Mouse (Mus musculus) lung, postnatal 0 days (tissue): ENCODE measurements around the gene Plekhh2.

Experiments used
- CTCF ChIP-seq: IDR thresholded peaks from 2 replicates; pipeline ENCODE4 v1.5.1; 2016; ENCODE audit warnings: antibody characterized with exemption, mild to moderate bottlenecking
- EP300 ChIP-seq: IDR thresholded peaks from 2 replicates; pipeline ENCODE4 v1.6.1; 2016; ENCODE audit warnings: antibody characterized with exemption, mild to moderate bottlenecking, control low read depth

GRCm38 (mm10) chr17:84535226-84535625 lies 23.5 kb downstream of the Plekhh2 start:
- TF ChIP-seq CTCF: no peak
- no peak for TF ChIP-seq EP300
